Mouse (Mus musculus): ENCODE results near the gene Crtc3. TPM values are rescaled to one million over a fixed set of nuclear protein-coding genes. Genes with fewer than 3 reads are reported as not detected.
A peak's percentile ranks its signal among the peaks of the same experiment; 100 is the strongest.

Gene Crtc3
- polyA plus RNA-seq, 1 experiment = not detected

- TF ChIP-seq POLR2A (IDR thresholded peaks at IDR 0.05; ENCODE audit: insufficient read depth, low read depth, low read length) (no peak), CTCF (IDR thresholded peaks at IDR 0.05; ENCODE audit: insufficient read depth, low read depth, low read length) (no peak)
These were observed 21.5 kb downstream of the Crtc3 start for GRCm38 (mm10) chr7:80667190-80667589.

GRCm38 (mm10) chr7:80666198-80666915, 22.3 kb downstream of the Crtc3 start:
- Histone ChIP-seq H3K27ac (ENCODE audit: insufficient read depth, low read depth, low read length) (no peak overlapping the region), H3K4me1 (ENCODE audit: control insufficient read depth, insufficient read depth, low read length) (peaks cover 18% of the 10 kb centered on the region), H3K4me3 (ENCODE audit: insufficient read depth, low read depth, low read length) (no peak overlapping the region)
- 53% methylated on average over 10 of the region's 10 CpGs for WGBS
- no peak for TF ChIP-seq CTCF (IDR thresholded peaks at IDR 0.05; ENCODE audit: insufficient read depth, low read depth, low read length)
- TF ChIP-seq POLR2A (IDR thresholded peaks at IDR 0.05; ENCODE audit: insufficient read depth, low read depth, low read length) = no peak

More at GRCm38 (mm10) chr7:80667190-80667589, 21.5 kb downstream of the Crtc3 start:
- no peak overlapping the region for H3K27ac ChIP-seq (ENCODE audit: insufficient read depth, low read depth, low read length)
- WGBS = 55% methylated on average over 11 of the region's 11 CpGs
- H3K4me1 ChIP-seq (ENCODE audit: control insufficient read depth, insufficient read depth, low read length) = peaks cover 18% of the 10 kb centered on the region
- no peak overlapping the region for H3K4me3 ChIP-seq (ENCODE audit: insufficient read depth, low read depth, low read length)

GRCm38 (mm10) chr7:80661082-80661481, 27.6 kb downstream of the Crtc3 start:
- 55% methylated on average over 4 of the region's 4 CpGs for WGBS
- H3K4me3 ChIP-seq (ENCODE audit: insufficient read depth, low read depth, low read length) = no peak overlapping the region
- TF ChIP-seq CTCF (IDR thresholded peaks at IDR 0.05; ENCODE audit: insufficient read depth, low read depth, low read length) = no peak
- TF ChIP-seq POLR2A (IDR thresholded peaks at IDR 0.05; ENCODE audit: insufficient read depth, low read depth, low read length) = no peak
- H3K4me1 ChIP-seq (ENCODE audit: control insufficient read depth, insufficient read depth, low read length) = peaks cover 27% of the 10 kb centered on the region
- peak overlapping the region; percentile 73; the same call in 1 of the 2 replicates for H3K27ac ChIP-seq (ENCODE audit: insufficient read depth, low read depth, low read length)

GRCm38 (mm10) chr7:80660619-80661018, 28.1 kb downstream of the Crtc3 start:
- H3K27ac ChIP-seq (ENCODE audit: insufficient read depth, low read depth, low read length) = peak overlapping the region; percentile 73; the same call in 1 of the 2 replicates
- WGBS = 37% methylated on average over 4 of the region's 4 CpGs
- no peak overlapping the region for H3K4me3 ChIP-seq (ENCODE audit: insufficient read depth, low read depth, low read length)
- TF ChIP-seq CTCF (IDR thresholded peaks at IDR 0.05; ENCODE audit: insufficient read depth, low read depth, low read length) = no peak
- no peak for TF ChIP-seq POLR2A (IDR thresholded peaks at IDR 0.05; ENCODE audit: insufficient read depth, low read depth, low read length)
- H3K4me1 ChIP-seq (ENCODE audit: control insufficient read depth, insufficient read depth, low read length) = peaks cover 27% of the 10 kb centered on the region

- no peak overlapping the region for H3K4me3 ChIP-seq (ENCODE audit: insufficient read depth, low read depth, low read length)
- peak overlapping the region; percentile 77 for H3K27ac ChIP-seq (ENCODE audit: insufficient read depth, low read depth, low read length)
- TF ChIP-seq POLR2A (IDR thresholded peaks at IDR 0.05; ENCODE audit: insufficient read depth, low read depth, low read length) (no peak), CTCF (IDR thresholded peaks at IDR 0.05; ENCODE audit: insufficient read depth, low read depth, low read length) (no peak)
- WGBS = 34% methylated on average over 8 of the region's 8 CpGs
- peaks cover 43% of the 10 kb centered on the region for H3K4me1 ChIP-seq (ENCODE audit: control insufficient read depth, insufficient read depth, low read length)
These were observed 30.8 kb downstream of the Crtc3 start for GRCm38 (mm10) chr7:80657896-80658295.

GRCm38 (mm10) chr7:80655350-80656013, 33.2 kb downstream of the Crtc3 start:
- peaks cover 45% of the 10 kb centered on the region for H3K4me1 ChIP-seq (ENCODE audit: control insufficient read depth, insufficient read depth, low read length)
- no peak overlapping the region for H3K4me3 ChIP-seq (ENCODE audit: insufficient read depth, low read depth, low read length)
- 24% methylated on average over 6 of the region's 6 CpGs for WGBS
- peak overlapping the region; percentile 93 for H3K27ac ChIP-seq (ENCODE audit: insufficient read depth, low read depth, low read length)
- TF ChIP-seq POLR2A (IDR thresholded peaks at IDR 0.05; ENCODE audit: insufficient read depth, low read depth, low read length) = no peak
- no peak for TF ChIP-seq CTCF (IDR thresholded peaks at IDR 0.05; ENCODE audit: insufficient read depth, low read depth, low read length)

GRCm38 (mm10) chr7:80654926-80655325, 33.8 kb downstream of the Crtc3 start:
- peaks cover 43% of the 10 kb centered on the region for H3K4me1 ChIP-seq (ENCODE audit: control insufficient read depth, insufficient read depth, low read length)
- H3K4me3 ChIP-seq (ENCODE audit: insufficient read depth, low read depth, low read length) = no peak overlapping the region
- 14% methylated on average over 5 of the region's 5 CpGs for WGBS
- no peak for TF ChIP-seq CTCF (IDR thresholded peaks at IDR 0.05; ENCODE audit: insufficient read depth, low read depth, low read length)
- peak overlapping the region; percentile 81 for H3K27ac ChIP-seq (ENCODE audit: insufficient read depth, low read depth, low read length)

GRCm38 (mm10) chr7:80654393-80654792, 34.3 kb downstream of the Crtc3 start:
- Histone ChIP-seq H3K4me1 (ENCODE audit: control insufficient read depth, insufficient read depth, low read length) (peaks cover 40% of the 10 kb centered on the region), H3K4me3 (ENCODE audit: insufficient read depth, low read depth, low read length) (no peak overlapping the region), H3K27ac (ENCODE audit: insufficient read depth, low read depth, low read length) (peak overlapping the region; percentile 81)
- WGBS = 73% methylated on average over 7 of the region's 7 CpGs
- no peak for TF ChIP-seq POLR2A (IDR thresholded peaks at IDR 0.05; ENCODE audit: insufficient read depth, low read depth, low read length)
- no peak for TF ChIP-seq CTCF (IDR thresholded peaks at IDR 0.05; ENCODE audit: insufficient read depth, low read depth, low read length)

GRCm38 (mm10) chr7:80653971-80654370, 34.7 kb downstream of the Crtc3 start:
- 72% methylated on average over 7 of the region's 7 CpGs for WGBS
- H3K27ac ChIP-seq (ENCODE audit: insufficient read depth, low read depth, low read length) = peak overlapping the region; percentile 81

More at GRCm38 (mm10) chr7:80653971-80654370, 34.7 kb downstream of the Crtc3 start:
- H3K4me3 ChIP-seq (ENCODE audit: insufficient read depth, low read depth, low read length) = no peak overlapping the region
- TF ChIP-seq POLR2A (IDR thresholded peaks at IDR 0.05; ENCODE audit: insufficient read depth, low read depth, low read length) (no peak), CTCF (IDR thresholded peaks at IDR 0.05; ENCODE audit: insufficient read depth, low read depth, low read length) (no peak)
- peaks cover 40% of the 10 kb centered on the region for H3K4me1 ChIP-seq (ENCODE audit: control insufficient read depth, insufficient read depth, low read length)

Data from olfactory bulb, adult 2 months (tissue).